Mouse (Mus musculus) v-Abl transformed pro-B cells (cell line): Measurements from ENCODE around the gene Abca8b.
"Not testable (repeated sequence)": the region's sequence is repeated elsewhere in the genome, so short reads cannot be mapped to it uniquely, and the experiment has no call there.

Experiments
- in situ Hi-C, 2 experiments: fragments of 400-800 bp; cut with MboI; formaldehyde crosslinking; loops; one replicate each; pipeline ENCODE4 v1.15.1; 2025; ENCODE audit not compliant: unreplicated experiment in 2 of 2

Gene Abca8b

GRCm38 (mm10) chr11:109919480-109919879, 76.2 kb downstream of the Abca8b start:
- in situ Hi-C loops = no loop called here

DNA sequence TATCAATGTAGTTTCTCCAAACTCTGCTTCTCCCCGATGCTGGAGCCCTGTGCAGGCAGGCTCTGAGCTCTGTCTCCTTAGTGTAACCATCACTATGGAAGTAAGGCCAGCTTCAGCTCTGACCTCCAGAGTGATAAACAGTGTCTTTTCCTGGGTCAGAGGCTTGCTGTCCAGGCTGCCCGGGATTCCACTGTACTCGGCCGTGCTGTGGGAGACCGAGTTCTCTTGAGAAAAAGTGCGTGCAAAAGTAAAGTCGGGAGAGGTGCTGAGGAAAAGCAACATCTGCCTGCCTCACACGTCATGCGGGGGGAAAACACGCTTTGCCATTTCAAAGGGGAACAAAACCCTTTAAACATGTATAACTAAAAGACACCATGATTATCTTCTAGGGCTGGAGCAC, 79.0 kb downstream of the Abca8b start:
- in situ Hi-C loops = no loop called here

DNA sequence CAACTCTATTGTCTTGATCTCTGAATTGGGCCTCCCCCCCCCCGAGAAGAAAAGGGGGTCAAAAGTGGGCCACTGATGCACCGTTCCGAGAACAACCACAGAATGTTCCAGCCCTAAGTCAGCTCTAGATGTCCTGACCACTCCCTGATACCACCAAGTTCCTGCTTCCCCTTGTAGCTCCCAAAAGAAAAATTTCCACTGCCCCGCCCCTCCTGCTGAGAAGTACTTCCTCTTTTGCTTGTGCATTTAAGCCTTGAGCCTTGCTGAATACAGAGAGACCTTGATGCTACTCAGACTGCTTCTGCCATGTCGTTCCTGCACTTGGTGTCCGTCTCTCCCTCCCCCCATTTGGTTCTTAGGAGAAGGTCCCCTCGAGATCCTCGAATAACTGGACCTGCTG, 82.5 kb downstream of the Abca8b start:
- in situ Hi-C loops = not testable (repeated sequence)

- in situ Hi-C loops = not testable (repeated sequence)
Observed at GRCm38 (mm10) chr11:109912118-109912517, 83.5 kb downstream of the Abca8b start.

DNA sequence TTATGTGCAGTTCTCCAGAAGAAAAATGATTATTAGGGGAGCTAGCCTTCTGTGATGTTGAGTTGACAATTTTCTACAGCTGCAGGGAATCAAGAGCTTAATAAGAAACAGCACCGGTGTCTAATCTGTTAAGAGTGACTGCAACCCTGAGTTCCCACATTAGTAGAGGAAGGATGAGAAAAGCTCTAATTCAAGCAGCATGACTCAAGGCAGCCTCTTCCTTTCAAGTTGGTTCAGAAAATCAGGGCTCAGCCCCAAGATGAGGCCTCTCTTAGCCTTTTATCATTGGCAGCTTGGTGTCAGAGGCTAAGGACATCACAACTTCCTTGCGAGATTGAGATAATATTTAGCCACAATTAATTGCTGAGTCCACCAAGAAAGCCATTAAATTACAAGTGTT, 85.8 kb downstream of the Abca8b start:
- in situ Hi-C loops = no loop called here

DNA sequence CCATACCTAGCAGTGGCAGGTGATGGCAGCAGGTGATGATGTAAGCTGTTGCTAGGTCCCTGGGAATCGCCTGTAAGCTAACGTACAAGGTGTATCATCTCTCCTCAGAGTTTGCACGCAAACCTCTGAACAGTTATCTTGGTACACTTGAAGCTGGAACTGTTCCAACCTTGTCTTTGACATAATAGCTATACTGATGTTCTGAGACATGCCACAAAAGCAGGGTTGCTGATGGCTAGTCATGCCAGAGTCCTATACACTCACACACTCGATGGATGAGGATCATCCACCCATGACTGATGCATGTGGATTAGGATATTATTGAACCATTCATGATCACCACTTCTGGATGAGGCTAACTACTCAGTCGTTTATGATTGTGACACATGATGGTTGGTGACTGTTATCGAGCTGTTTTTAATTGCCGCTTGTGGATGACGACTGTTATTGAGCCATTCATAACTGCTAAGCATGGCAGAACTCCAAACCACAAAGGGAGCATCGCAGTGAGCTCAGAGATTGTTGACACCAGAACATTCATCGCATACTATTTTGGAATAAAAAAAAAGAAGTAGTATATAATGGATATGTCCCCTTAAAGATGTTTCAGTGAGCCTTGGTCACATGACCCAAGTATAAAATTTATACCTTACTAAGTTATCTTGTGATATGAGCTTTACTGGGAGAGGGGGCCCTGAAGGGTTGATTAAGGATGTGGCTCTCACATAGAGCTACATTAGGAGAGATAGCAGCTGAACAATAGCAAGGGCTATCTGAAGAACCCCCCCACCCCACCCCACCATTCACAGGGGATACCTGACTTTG, 87.2 kb downstream of the Abca8b start:
- in situ Hi-C loops = no loop called here

DNA sequence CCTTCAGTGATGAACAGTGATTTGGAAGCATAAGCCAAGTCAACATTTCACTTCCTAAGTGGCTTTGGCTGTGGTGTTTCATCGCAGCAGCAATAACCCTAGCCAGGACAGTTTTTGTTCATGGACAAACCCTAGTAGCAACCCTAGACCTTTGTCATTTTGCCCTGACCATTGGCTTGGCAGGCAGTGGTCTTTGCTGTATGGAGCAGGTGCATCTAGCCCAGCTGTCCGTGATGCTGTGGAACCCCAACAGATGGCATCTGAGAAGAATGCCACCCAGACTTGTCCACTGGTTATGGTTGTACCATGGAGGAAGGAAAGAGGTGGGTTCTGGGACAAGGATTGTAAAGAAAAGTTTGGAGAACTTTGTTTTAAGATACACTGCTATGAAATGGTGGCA, 88.1 kb downstream of the Abca8b start:
- in situ Hi-C loops = no loop called here

DNA sequence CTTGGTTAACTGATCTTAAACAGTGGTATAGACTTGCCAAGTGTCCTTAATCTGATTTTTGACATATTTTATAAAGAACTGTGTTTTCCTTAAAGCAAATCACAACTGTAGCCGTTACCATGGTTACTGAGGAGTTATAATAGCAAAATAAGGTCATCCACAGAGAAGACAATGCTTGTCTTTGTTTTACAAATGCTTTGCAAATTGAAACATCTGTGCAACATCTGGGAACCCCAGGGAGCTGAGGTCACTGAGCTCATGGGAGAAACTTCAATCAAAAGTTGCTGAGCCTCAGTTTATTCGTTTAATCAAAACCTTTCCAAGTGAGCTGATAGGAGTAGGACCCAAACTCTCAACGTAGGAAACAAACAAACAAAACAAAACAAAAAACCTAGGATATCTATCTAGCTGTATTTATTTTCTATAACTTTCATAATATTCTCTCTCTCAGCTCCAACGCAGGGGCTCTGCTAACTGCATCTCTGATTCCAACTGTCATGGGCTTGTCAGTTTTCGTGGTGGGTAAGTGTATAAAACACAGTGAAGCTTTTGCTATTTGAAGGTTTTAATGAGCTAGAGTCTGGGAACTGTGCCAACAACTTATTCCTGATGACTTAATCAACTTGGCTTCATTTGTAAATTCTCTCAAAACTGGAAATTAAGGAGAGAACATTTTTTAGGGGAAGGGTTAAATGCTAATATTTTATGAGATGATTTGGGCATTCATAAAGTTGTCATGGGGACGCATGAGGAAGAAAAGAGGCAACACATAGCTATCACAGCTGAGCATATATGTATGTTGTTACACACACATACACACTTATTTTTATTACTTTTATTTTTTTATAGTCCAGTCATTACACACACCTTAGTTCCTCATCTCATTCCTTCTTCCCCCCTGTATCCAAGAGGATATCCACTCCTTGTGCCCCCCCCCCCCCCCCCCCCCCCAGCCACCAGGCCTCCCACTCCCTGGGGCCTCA, 92.7 kb downstream of the Abca8b start:
- in situ Hi-C loops = no loop called here

- in situ Hi-C loops = no loop called here
Observed at GRCm38 (mm10) chr11:109900491-109901241, 95.0 kb downstream of the Abca8b start.

DNA sequence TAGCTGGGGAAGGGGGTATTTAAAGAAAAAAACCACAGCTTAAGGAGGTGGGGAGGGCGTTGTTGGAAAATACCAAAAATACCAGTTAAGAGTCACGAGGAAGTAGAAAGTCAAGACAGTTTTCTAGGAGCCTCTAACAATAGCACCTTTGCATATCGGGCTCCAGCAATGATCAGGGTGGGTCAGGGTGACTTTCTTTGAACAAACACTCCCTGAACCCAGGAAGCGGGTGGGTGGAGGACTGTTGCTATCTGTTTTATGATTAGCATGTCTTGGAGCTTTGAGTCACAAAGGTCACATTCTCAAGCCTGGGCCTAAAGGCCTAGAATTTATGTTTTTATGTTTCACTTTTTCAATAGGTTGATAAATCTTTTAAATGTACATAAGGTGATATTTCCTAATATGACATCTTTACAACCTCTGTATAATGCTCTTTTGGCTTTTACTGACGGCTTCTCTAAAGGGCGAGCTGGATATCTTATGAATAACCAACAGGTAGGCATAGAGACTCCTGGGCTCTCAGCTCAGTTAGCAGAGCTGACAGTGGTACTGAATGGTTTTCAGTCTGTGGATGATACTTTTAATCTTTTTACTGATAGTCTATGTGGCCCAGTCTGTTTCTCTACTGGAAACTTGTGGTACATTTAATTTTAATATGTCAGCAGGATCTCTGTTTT, 96.7 kb downstream of the Abca8b start:
- in situ Hi-C loops = no loop called here

DNA sequence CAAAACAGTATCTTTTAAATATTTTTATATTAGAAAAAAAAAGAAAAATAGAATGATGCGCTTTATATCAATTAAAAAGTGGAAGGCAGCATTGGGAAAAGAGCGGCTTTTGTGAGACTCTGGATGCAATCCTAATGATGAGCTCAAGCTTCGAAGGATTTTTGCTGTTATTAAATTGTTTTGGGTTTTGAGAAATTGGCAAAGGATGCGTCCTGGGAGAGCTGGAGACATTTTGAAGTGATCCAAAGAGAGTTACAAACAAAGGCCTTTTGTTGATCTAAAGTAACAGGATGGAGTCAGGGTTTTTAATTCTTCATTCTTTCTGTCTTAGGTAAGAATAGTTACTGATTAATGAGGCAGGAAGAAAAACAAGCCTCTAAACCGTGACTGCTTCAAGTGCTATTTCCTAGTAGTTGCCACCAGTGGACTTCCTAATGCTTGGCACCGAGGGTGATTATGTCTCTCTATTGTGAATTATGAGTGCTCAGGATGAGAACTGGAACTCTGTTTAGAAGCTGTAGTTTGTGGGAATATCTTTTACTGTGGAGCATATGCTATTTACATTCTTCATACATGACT, 99.6 kb downstream of the Abca8b start:
- in situ Hi-C loops = no loop called here

- in situ Hi-C loops = no loop called here
Observed at GRCm38 (mm10) chr11:109895496-109895895, 100.1 kb downstream of the Abca8b start.

DNA sequence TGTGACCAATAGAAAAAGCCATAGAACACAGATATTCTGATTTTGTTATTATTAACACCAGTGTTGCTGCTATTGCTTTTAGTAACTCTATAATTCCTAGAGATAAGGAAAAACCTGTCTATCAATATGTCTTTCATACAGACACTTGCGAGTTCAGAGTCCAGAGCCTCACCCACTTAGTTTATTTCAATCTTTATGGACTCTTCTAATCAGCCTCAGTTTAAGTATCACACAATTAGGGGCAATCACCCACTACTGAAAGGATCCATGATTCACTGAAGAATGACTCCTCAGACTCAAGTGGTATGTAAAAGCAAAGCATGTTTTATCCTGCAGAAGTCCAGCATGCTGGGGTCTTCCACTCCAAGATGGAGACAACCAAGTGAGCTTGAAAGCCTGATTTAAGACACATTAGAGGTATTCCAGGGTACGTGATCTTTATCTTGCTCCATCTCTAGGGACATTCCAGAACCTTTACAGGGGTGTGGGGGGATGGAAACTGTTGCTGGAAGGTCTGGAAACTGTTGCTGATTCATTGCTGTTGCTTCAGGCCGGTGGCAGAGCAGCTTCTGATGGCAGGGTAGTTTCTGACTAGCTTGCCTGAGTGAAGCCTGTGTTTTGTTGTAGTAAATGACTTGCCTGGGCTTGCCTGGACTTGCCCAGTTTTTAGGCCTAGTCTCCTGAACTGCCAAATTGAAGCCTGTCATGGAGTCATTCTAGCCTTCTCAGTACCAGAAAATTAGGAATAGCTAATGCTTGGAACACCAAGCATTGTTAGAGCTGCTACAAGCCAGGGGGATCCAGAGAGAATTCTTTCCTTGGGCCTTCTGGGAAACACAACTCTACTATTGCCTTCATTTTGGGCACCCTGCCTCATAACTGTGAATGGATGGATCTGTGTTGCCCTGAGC, 101.5 kb downstream of the Abca8b start:
- in situ Hi-C loops = no loop called here

- in situ Hi-C loops = no loop called here
Observed at GRCm38 (mm10) chr11:109891989-109892386, 103.7 kb downstream of the Abca8b start.

DNA sequence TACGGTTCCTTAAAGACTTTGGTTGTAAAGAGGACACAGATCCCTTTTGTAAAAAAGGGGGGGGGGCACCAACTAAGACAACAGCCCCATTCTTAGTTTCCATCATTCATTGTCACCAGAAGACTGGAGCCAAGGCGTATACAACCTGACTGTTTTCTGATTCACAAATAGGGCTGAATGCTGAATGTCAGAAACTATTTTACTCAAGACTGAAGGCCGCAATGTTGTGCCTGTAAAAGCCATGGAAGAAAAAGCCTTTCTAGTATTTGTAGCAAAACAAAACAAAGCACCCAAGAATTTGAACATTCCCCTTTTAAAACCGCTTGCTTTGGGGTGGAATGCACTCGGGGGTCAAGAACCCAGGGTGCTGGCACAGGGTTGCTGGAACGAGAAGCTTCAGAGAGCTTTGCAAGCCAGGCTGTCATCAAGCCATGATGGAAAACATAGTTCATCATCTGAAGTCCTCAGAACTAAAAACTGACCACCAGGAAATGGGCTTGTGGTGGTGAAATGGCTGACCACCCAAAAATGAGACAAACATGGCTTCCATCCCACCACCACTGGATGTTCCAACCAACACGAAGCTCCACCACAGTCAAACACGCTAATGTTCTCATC, 104.2 kb downstream of the Abca8b start:
- in situ Hi-C loops = no loop called here

- in situ Hi-C loops = no loop called here
Observed at GRCm38 (mm10) chr11:109889595-109889994, 106.0 kb downstream of the Abca8b start.

GRCm38 (mm10) chr11:109886757-109887156, 108.9 kb downstream of the Abca8b start:
- in situ Hi-C loops = no loop called here

DNA sequence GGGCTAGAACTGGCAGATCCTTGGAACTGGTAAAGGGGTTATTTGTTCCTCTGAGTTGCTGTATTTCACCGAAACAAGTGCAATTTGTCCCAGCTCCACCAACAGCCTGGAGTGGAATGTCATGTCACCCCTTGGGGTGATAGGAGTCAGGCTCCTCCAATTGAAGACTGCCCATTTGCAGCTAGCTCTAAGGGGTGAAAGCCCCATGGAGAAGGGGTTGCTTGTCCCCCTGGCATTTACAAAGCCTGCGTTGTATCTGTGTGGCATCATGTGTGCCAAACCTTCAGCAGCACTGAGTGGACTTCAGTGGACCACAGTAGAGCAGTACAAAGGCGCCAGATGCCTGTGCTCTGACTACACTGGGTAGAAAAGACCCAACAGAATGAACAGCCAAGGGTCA, 110.1 kb downstream of the Abca8b start:
- in situ Hi-C loops = no loop called here
